Mouse (Mus musculus): ENCODE measurements around the gene Ints13. TPM values are rescaled to one million over a fixed set of nuclear protein-coding genes. Genes with fewer than 3 reads are reported as not detected.

Ints13 gene
- polyA plus RNA-seq (2015; fragmentation: Nextera tagmentation; extraction: Ambion mirVana) = 43.9 and 47.3 TPM in 2 replicates

- WGBS = under 1% methylated on average over 77 of the region's 77 CpGs
- peak within 1 kb of the TSS; percentile 97 for H3K4me3 ChIP-seq
- peak; percentile 96 for ATAC-seq (ENCODE audit: low FRiP score, low read depth)
- peaks cover 37% of the 10 kb centered on the region for H3K4me1 ChIP-seq (replicated peaks)
- no peaks in the 10 kb centered on the region for H3K36me3 ChIP-seq
- H3K27ac ChIP-seq (replicated peaks) = peak within 1 kb of the TSS; percentile 98
- no peaks in the 10 kb centered on the region for H3K27me3 ChIP-seq
- H3K4me2 ChIP-seq = peak within 1 kb of the TSS; percentile 81
- H3K9ac ChIP-seq = peak within 1 kb of the TSS; percentile 82
- no peaks in the 10 kb centered on the region for H3K9me3 ChIP-seq
These were observed at the start of gene Ints13 for GRCm38 (mm10) chr6:146577310-146578109. Gene Ints13, minus strand, starts transcription at chr6:146577835.

GRCm38 (mm10) chr6:146616670-146617069 lies 39.0 kb upstream of the Ints13 start:
- 94% methylated on average over 2 of the region's 2 CpGs for WGBS
- Histone ChIP-seq H3K4me1 (replicated peaks) (no peaks in the 10 kb centered on the region), H3K27me3 (no peaks in the 10 kb centered on the region), H3K36me3 (peaks cover 57% of the 10 kb centered on the region), H3K27ac (replicated peaks) (no peak overlapping the region), H3K4me2 (no peak overlapping the region), H3K4me3 (no peak overlapping the region), H3K9me3 (no peaks in the 10 kb centered on the region), H3K9ac (no peak overlapping the region)
- ATAC-seq (ENCODE audit: low FRiP score, low read depth) = no peak

- Histone ChIP-seq H3K4me2 (no peak overlapping the region), H3K27me3 (no peaks in the 10 kb centered on the region), H3K4me3 (no peak overlapping the region), H3K27ac (replicated peaks) (no peak overlapping the region), H3K9ac (no peak overlapping the region), H3K4me1 (replicated peaks) (no peaks in the 10 kb centered on the region), H3K9me3 (no peaks in the 10 kb centered on the region), H3K36me3 (peaks cover 55% of the 10 kb centered on the region)
- no peak for ATAC-seq (ENCODE audit: low FRiP score, low read depth)
- WGBS = 98% methylated on average over 8 of the region's 8 CpGs
These were observed 38.3 kb upstream of the Ints13 start for GRCm38 (mm10) chr6:146615891-146616290.

GRCm38 (mm10) chr6:146614541-146614940 lies 36.9 kb upstream of the Ints13 start:
- H3K4me3 ChIP-seq = no peak overlapping the region
- ATAC-seq (ENCODE audit: low FRiP score, low read depth) = no peak

GRCm38 (mm10) chr6:146613907-146614306 lies 36.3 kb upstream of the Ints13 start:
- peaks cover 67% of the 10 kb centered on the region for H3K36me3 ChIP-seq
- no peak overlapping the region for H3K27ac ChIP-seq (replicated peaks)
- no peak for ATAC-seq (ENCODE audit: low FRiP score, low read depth)
- no peak overlapping the region for H3K9ac ChIP-seq
- H3K9me3 ChIP-seq = no peaks in the 10 kb centered on the region
- no peaks in the 10 kb centered on the region for H3K4me1 ChIP-seq (replicated peaks)
- no peaks in the 10 kb centered on the region for H3K27me3 ChIP-seq
- 94% methylated on average over 5 of the region's 5 CpGs for WGBS
- no peak overlapping the region for H3K4me3 ChIP-seq
- no peak overlapping the region for H3K4me2 ChIP-seq

More at GRCm38 (mm10) chr6:146614541-146614940, 36.9 kb upstream of the Ints13 start:
- H3K4me2 ChIP-seq = no peak overlapping the region
- peaks cover 61% of the 10 kb centered on the region for H3K36me3 ChIP-seq
- H3K27me3 ChIP-seq = no peaks in the 10 kb centered on the region
- H3K9me3 ChIP-seq = no peaks in the 10 kb centered on the region
- 94% methylated on average over 5 of the region's 5 CpGs for WGBS
- H3K9ac ChIP-seq = no peak overlapping the region
- no peak overlapping the region for H3K27ac ChIP-seq (replicated peaks)
- H3K4me1 ChIP-seq (replicated peaks) = no peaks in the 10 kb centered on the region

- no peak for ATAC-seq (ENCODE audit: low FRiP score, low read depth)
- Histone ChIP-seq H3K27ac (replicated peaks) (no peak overlapping the region), H3K4me2 (no peak overlapping the region), H3K36me3 (peaks cover 59% of the 10 kb centered on the region), H3K9me3 (no peaks in the 10 kb centered on the region), H3K4me1 (replicated peaks) (no peaks in the 10 kb centered on the region), H3K9ac (no peak overlapping the region), H3K4me3 (no peak overlapping the region), H3K27me3 (no peaks in the 10 kb centered on the region)
- 93% methylated on average over 5 of the region's 5 CpGs for WGBS
These were observed 35.1 kb upstream of the Ints13 start for GRCm38 (mm10) chr6:146612736-146613135.

GRCm38 (mm10) chr6:146611897-146612296 lies 34.3 kb upstream of the Ints13 start:
- no peak for ATAC-seq (ENCODE audit: low FRiP score, low read depth)
- peaks cover 54% of the 10 kb centered on the region for H3K36me3 ChIP-seq
- 90% methylated on average over 7 of the region's 7 CpGs for WGBS
- H3K4me3 ChIP-seq = no peak overlapping the region
- H3K27ac ChIP-seq (replicated peaks) = no peak overlapping the region
- H3K4me2 ChIP-seq = no peak overlapping the region
- no peaks in the 10 kb centered on the region for H3K9me3 ChIP-seq
- no peaks in the 10 kb centered on the region for H3K27me3 ChIP-seq
- no peak overlapping the region for H3K9ac ChIP-seq
- H3K4me1 ChIP-seq (replicated peaks) = no peaks in the 10 kb centered on the region

- Histone ChIP-seq H3K27me3 (no peaks in the 10 kb centered on the region), H3K36me3 (peaks cover 51% of the 10 kb centered on the region), H3K27ac (replicated peaks) (no peak overlapping the region), H3K9ac (no peak overlapping the region), H3K4me3 (no peak overlapping the region), H3K4me2 (no peak overlapping the region), H3K4me1 (replicated peaks) (no peaks in the 10 kb centered on the region), H3K9me3 (no peaks in the 10 kb centered on the region)
- 89% methylated on average over 6 of the region's 6 CpGs for WGBS
- no peak for ATAC-seq (ENCODE audit: low FRiP score, low read depth)
These were observed 33.8 kb upstream of the Ints13 start for GRCm38 (mm10) chr6:146611385-146611784.

GRCm38 (mm10) chr6:146603651-146604050 lies 26.0 kb upstream of the Ints13 start:
- H3K27me3 ChIP-seq = no peaks in the 10 kb centered on the region
- H3K4me1 ChIP-seq (replicated peaks) = no peaks in the 10 kb centered on the region
- no peak overlapping the region for H3K4me3 ChIP-seq
- H3K27ac ChIP-seq (replicated peaks) = no peak overlapping the region
- H3K9ac ChIP-seq = no peak overlapping the region
- no peaks in the 10 kb centered on the region for H3K9me3 ChIP-seq
- 83% methylated on average over 10 of the region's 10 CpGs for WGBS
- H3K36me3 ChIP-seq = peaks cover 44% of the 10 kb centered on the region
- H3K4me2 ChIP-seq = no peak overlapping the region
- no peak for ATAC-seq (ENCODE audit: low FRiP score, low read depth)

- peaks cover 46% of the 10 kb centered on the region for H3K36me3 ChIP-seq
- no peaks in the 10 kb centered on the region for H3K27me3 ChIP-seq
- no peak for ATAC-seq (ENCODE audit: low FRiP score, low read depth)
These were observed 25.0 kb upstream of the Ints13 start for GRCm38 (mm10) chr6:146602601-146603000.

GRCm38 (mm10) chr6:146585134-146585533 lies 7.5 kb upstream of the Ints13 start:
- Histone ChIP-seq H3K9ac (no peak overlapping the region), H3K9me3 (no peaks in the 10 kb centered on the region), H3K4me3 (no peak overlapping the region), H3K27ac (replicated peaks) (no peak overlapping the region), H3K4me2 (no peak overlapping the region), H3K4me1 (replicated peaks) (peaks cover 2% of the 10 kb centered on the region; the same call in 1 of the 2 replicates), H3K27me3 (no peaks in the 10 kb centered on the region), H3K36me3 (peaks cover 34% of the 10 kb centered on the region)
- WGBS = 88% methylated on average over 5 of the region's 5 CpGs
- no peak for ATAC-seq (ENCODE audit: low FRiP score, low read depth)

More at GRCm38 (mm10) chr6:146602601-146603000, 25.0 kb upstream of the Ints13 start:
- H3K4me3 ChIP-seq = no peak overlapping the region
- 90% methylated on average over 4 of the region's 4 CpGs for WGBS
- H3K4me1 ChIP-seq (replicated peaks) = no peaks in the 10 kb centered on the region
- H3K9ac ChIP-seq = no peak overlapping the region
- no peaks in the 10 kb centered on the region for H3K9me3 ChIP-seq
- no peak overlapping the region for H3K27ac ChIP-seq (replicated peaks)
- no peak overlapping the region for H3K4me2 ChIP-seq

- H3K4me2 ChIP-seq = no peak overlapping the region
- H3K9ac ChIP-seq = no peak overlapping the region
- H3K36me3 ChIP-seq = peaks cover 18% of the 10 kb centered on the region
- no peak overlapping the region for H3K4me3 ChIP-seq
- ATAC-seq (ENCODE audit: low FRiP score, low read depth) = no peak
- no peaks in the 10 kb centered on the region for H3K27me3 ChIP-seq
- no peaks in the 10 kb centered on the region for H3K9me3 ChIP-seq
- H3K4me1 ChIP-seq (replicated peaks) = peaks cover 13% of the 10 kb centered on the region
- H3K27ac ChIP-seq (replicated peaks) = no peak overlapping the region
- WGBS = 87% methylated on average over 2 of the region's 2 CpGs
These were observed 5.9 kb upstream of the Ints13 start for GRCm38 (mm10) chr6:146583366-146584046.

Data from hindbrain, embryonic 15.5 days (tissue).